Mouse (Mus musculus): Measurements from ENCODE around the gene Rabl3.

The Rabl3 gene

GRCm38 (mm10) chr16:37546312-37546711, 6.6 kb downstream of the Rabl3 start:
- DNase-seq (ENCODE audit: low read depth in 2 of 2, low spot score in 2 of 2): no peak

GRCm38 (mm10) chr16:37550266-37550665, 10.6 kb downstream of the Rabl3 start:
- DNase-seq (ENCODE audit: low read depth in 2 of 2, low spot score in 2 of 2): no peak

GRCm38 (mm10) chr16:37550981-37551380, 11.3 kb downstream of the Rabl3 start:
- no peak for DNase-seq (ENCODE audit: low read depth in 2 of 2, low spot score in 2 of 2)

GRCm38 (mm10) chr16:37552824-37553223, 13.1 kb downstream of the Rabl3 start:
- DNase-seq (ENCODE audit: low read depth in 2 of 2, low spot score in 2 of 2): no peak

- no peak for DNase-seq (ENCODE audit: low read depth in 2 of 2, low spot score in 2 of 2)
Measured at GRCm38 (mm10) chr16:37562414-37562813, 22.7 kb downstream of the Rabl3 start.

GRCm38 (mm10) chr16:37562961-37563360, 23.3 kb downstream of the Rabl3 start:
- no peak for DNase-seq (ENCODE audit: low read depth in 2 of 2, low spot score in 2 of 2)

- DNase-seq (ENCODE audit: low read depth in 2 of 2, low spot score in 2 of 2): no peak
Measured at GRCm38 (mm10) chr16:37565117-37565516, 25.4 kb downstream of the Rabl3 start.

- DNase-seq (ENCODE audit: low read depth in 2 of 2, low spot score in 2 of 2): no peak
Measured at GRCm38 (mm10) chr16:37566107-37566506, 26.4 kb downstream of the Rabl3 start.

- no peak for DNase-seq (ENCODE audit: low read depth in 2 of 2, low spot score in 2 of 2)
Measured at GRCm38 (mm10) chr16:37567113-37568050, 27.7 kb downstream of the Rabl3 start.

GRCm38 (mm10) chr16:37571554-37571953, 31.9 kb downstream of the Rabl3 start:
- no peak for DNase-seq (ENCODE audit: low read depth in 2 of 2, low spot score in 2 of 2)

- no peak for DNase-seq (ENCODE audit: low read depth in 2 of 2, low spot score in 2 of 2)
Measured at GRCm38 (mm10) chr16:37572117-37572754, 32.6 kb downstream of the Rabl3 start.

GRCm38 (mm10) chr16:37573061-37573460, 33.4 kb downstream of the Rabl3 start:
- no peak for DNase-seq (ENCODE audit: low read depth in 2 of 2, low spot score in 2 of 2)

GRCm38 (mm10) chr16:37575325-37575724, 35.6 kb downstream of the Rabl3 start:
- DNase-seq (ENCODE audit: low read depth in 2 of 2, low spot score in 2 of 2): no peak

- DNase-seq (ENCODE audit: low read depth in 2 of 2, low spot score in 2 of 2): no peak
Measured at GRCm38 (mm10) chr16:37579591-37579990, 39.9 kb downstream of the Rabl3 start.

- DNase-seq (ENCODE audit: low read depth in 2 of 2, low spot score in 2 of 2): no peak
Measured at GRCm38 (mm10) chr16:37579994-37580393, 40.3 kb downstream of the Rabl3 start, which contains the start of gene Hgd. Gene Hgd, plus strand, starts transcription at chr16:37580153.

GRCm38 (mm10) chr16:37580651-37581050, 41.0 kb downstream of the Rabl3 start:
- no peak for DNase-seq (ENCODE audit: low read depth in 2 of 2, low spot score in 2 of 2)

- no peak for DNase-seq (ENCODE audit: low read depth in 2 of 2, low spot score in 2 of 2)
Measured at GRCm38 (mm10) chr16:37581901-37582300, 42.2 kb downstream of the Rabl3 start.

GRCm38 (mm10) chr16:37583306-37583705, 43.6 kb downstream of the Rabl3 start:
- DNase-seq (ENCODE audit: low read depth in 2 of 2, low spot score in 2 of 2): no peak

- DNase-seq (ENCODE audit: low read depth in 2 of 2, low spot score in 2 of 2): no peak
Measured at GRCm38 (mm10) chr16:37583801-37584200, 44.1 kb downstream of the Rabl3 start.

GRCm38 (mm10) chr16:37584218-37585035, 44.7 kb downstream of the Rabl3 start:
- DNase-seq (ENCODE audit: low read depth in 2 of 2, low spot score in 2 of 2): no peak

GRCm38 (mm10) chr16:37585129-37585563, 45.5 kb downstream of the Rabl3 start:
- DNase-seq (ENCODE audit: low read depth in 2 of 2, low spot score in 2 of 2): no peak
